8 mouse cellular contexts compared by ENCODE assay signal in genomic region chr16:8791949-8792557, GRCm38 (mm10). TPM values are rescaled to one million over a fixed set of nuclear protein-coding genes. Genes with fewer than 3 reads are reported as not detected.
DNase-seq lines count a peak whose midpoint lies in the region; ATAC-seq and TF ChIP-seq lines count a peak whose summit lies in the region.

Usp7 (minus strand) TSS chr16:8792308.

- no peaks in the 10 kb centered on the region for H3K9me3 ChIP-seq in forebrain, embryonic 14.5 days (replicated peaks; ENCODE audit: control insufficient read depth, low read length)
- no peaks in the 10 kb centered on the region for H3K9me3 ChIP-seq in hindbrain, embryonic 13.5 days
- H3K9me3 ChIP-seq in liver, embryonic 15.5 days (replicated peaks): no peaks in the 10 kb centered on the region

- no peaks in the 10 kb centered on the region for H3K27me3 ChIP-seq in Patski
- H3K27me3 ChIP-seq in forebrain, embryonic 14.5 days (replicated peaks; ENCODE audit: control insufficient read depth, insufficient read depth, low read length): no peaks in the 10 kb centered on the region
- no peaks in the 10 kb centered on the region for H3K27me3 ChIP-seq in hindbrain, embryonic 13.5 days
- H3K27me3 ChIP-seq in liver, embryonic 15.5 days: peaks cover 14% of the 10 kb centered on the region; the same call in 1 of the 2 replicates

- no peak for ATAC-seq in Patski
- no peak for ATAC-seq in forebrain, embryonic 14.5 days
- ATAC-seq in hindbrain, embryonic 13.5 days (ENCODE audit: low FRiP score): no peak
- no peak for ATAC-seq in liver, embryonic 15.5 days (ENCODE audit: insufficient read depth)

- no peak within 1 kb of the TSS for H3K4me3 ChIP-seq in forebrain, embryonic 14.5 days (ENCODE audit: low read depth, low read length)
- H3K4me3 ChIP-seq in hindbrain, embryonic 13.5 days: no peak within 1 kb of the TSS
- H3K4me3 ChIP-seq in liver, embryonic 15.5 days (replicated peaks): no peak within 1 kb of the TSS

- WGBS in forebrain, embryonic 14.5 days: 96% methylated on average over 20 of the region's 20 CpGs
- WGBS in hindbrain, embryonic 13.5 days: 94% methylated on average over 20 of the region's 20 CpGs
- 78% methylated on average over 20 of the region's 20 CpGs for WGBS in liver, embryonic 15.5 days (ENCODE audit: insufficient replicate concordance)

- in situ Hi-C loops in Patski (cut with MboI; ENCODE audit: low pct_unique_long_range_greater_than_20kb): no loop called here

- no peaks in the 10 kb centered on the region for H3K36me3 ChIP-seq in forebrain, embryonic 14.5 days (ENCODE audit: control insufficient read depth, insufficient read depth, low read length)
- no peaks in the 10 kb centered on the region for H3K36me3 ChIP-seq in hindbrain, embryonic 13.5 days
- H3K36me3 ChIP-seq in liver, embryonic 15.5 days (replicated peaks): no peaks in the 10 kb centered on the region

- no peaks in the 10 kb centered on the region for H3K4me1 ChIP-seq in forebrain, embryonic 14.5 days (ENCODE audit: control insufficient read depth, insufficient read depth, low read length)
- no peaks in the 10 kb centered on the region for H3K4me1 ChIP-seq in hindbrain, embryonic 13.5 days (replicated peaks)
- no peaks in the 10 kb centered on the region for H3K4me1 ChIP-seq in liver, embryonic 15.5 days (replicated peaks)

- no peak for TF ChIP-seq CTCF in Patski (IDR thresholded peaks at IDR 0.05)

- CTCF ChIA-PET in Patski (lab: Charles Lee): interaction anchor here (1.0 to 1.6 kb wide), 2 partner anchors 14 to 56 kb away, joined by 3 read pairs; no protein-coding TSS in a partner anchor

- no peak for DNase-seq in frontal cortex, adult 2 months (ENCODE audit: extremely low spot score in 1 of 2, low spot score in 1 of 2)
- no peak for DNase-seq in frontal cortex, postnatal 25 days (ENCODE audit: low spot score in 2 of 2)
- DNase-seq in Patski (ENCODE audit: low read depth, low spot score): no peak
- DNase-seq in forebrain, embryonic 14.5 days (ENCODE audit: low spot score): no peak
- no peak for DNase-seq in right cerebral cortex, adult 18-20 months
- no peak for DNase-seq in thymus, adult 18-20 months

- POLR2A ChIA-PET in Patski (lab: Charles Lee): no interaction called here

- no peak within 1 kb of the TSS for H3K4me2 ChIP-seq in forebrain, embryonic 14.5 days (ENCODE audit: low read length)
- H3K4me2 ChIP-seq in hindbrain, embryonic 13.5 days: no peak within 1 kb of the TSS
- no peak within 1 kb of the TSS for H3K4me2 ChIP-seq in liver, embryonic 15.5 days

- no peak within 1 kb of the TSS for H3K27ac ChIP-seq in forebrain, embryonic 14.5 days (ENCODE audit: low read depth, low read length)
- H3K27ac ChIP-seq in hindbrain, embryonic 13.5 days: no peak within 1 kb of the TSS
- no peak within 1 kb of the TSS for H3K27ac ChIP-seq in liver, embryonic 15.5 days (replicated peaks)

- no peak within 1 kb of the TSS for H3K9ac ChIP-seq in forebrain, embryonic 14.5 days (ENCODE audit: low read length)
- no peak within 1 kb of the TSS for H3K9ac ChIP-seq in hindbrain, embryonic 13.5 days
- H3K9ac ChIP-seq in liver, embryonic 15.5 days: no peak within 1 kb of the TSS

RNA-seq across cellular contexts. Expression of gene Usp7, which starts in this region (rescaled TPM):
- 110 and 118 TPM in 2 replicates for polyA plus RNA-seq in frontal cortex, adult 2 months (2012; rRNA removed)
- 84.2 TPM for polyA plus RNA-seq in Patski (2021)
- 42.1 and 42.7 TPM in 2 replicates for polyA plus RNA-seq in forebrain, embryonic 14.5 days (2014; fragmentation: Nextera tagmentation; extraction: Ambion mirVana)
- polyA plus RNA-seq in hindbrain, embryonic 13.5 days (2015; fragmentation: Nextera tagmentation; extraction: Ambion mirVana): 27.8 and 34.1 TPM in 2 replicates
- 24.4 and 29.4 TPM in 2 replicates for polyA plus RNA-seq in liver, embryonic 15.5 days (2015; fragmentation: Nextera tagmentation; extraction: Ambion mirVana)
